Mouse (Mus musculus): Measurements from ENCODE around the gene Tram2. TPM values are rescaled to one million over a fixed set of nuclear protein-coding genes. Genes with fewer than 3 reads are reported as not detected.

Tram2 gene
- total and polyA plus RNA-seq, 3 experiments: 0.54 to 2.9 TPM; not detected in 1

DNA sequence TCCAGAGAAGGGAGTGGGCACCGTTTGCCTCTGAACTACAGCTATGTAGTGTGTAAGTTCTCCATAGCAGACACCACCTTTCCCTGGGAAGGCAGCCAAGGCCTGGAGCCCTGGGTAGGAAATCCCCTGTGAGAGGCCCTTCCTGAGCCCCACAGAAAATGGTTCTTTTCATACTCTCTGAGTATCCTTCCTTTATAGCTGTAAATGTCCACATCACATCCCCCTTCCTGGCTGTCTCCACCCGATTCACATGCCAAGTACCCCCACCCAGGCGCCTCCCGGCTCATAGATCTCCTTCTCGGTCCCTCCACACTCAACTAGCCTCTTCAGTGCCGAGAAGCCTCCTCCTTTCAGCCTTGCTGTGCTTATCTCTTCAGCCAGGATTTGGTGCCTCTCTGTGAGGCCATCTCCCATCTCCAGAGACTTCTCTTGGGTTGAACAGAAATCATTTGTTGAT, 10.7 kb upstream of the Tram2 start:
- TF ChIP-seq MYC (IDR thresholded peaks at IDR 0.05; ENCODE audit: low read depth, low read length): no peak
- no peak for TF ChIP-seq POLR2A (IDR thresholded peaks at IDR 0.05; ENCODE audit: control insufficient read depth in 1 of 2, insufficient read depth in 1 of 2, low read depth in 1 of 2, low read length in 2 of 2, poor library complexity in 1 of 2)
- no peak for TF ChIP-seq ELF1 (IDR thresholded peaks at IDR 0.05; ENCODE audit: low read depth, low read length)
- no peak for TF ChIP-seq SIN3A (IDR thresholded peaks at IDR 0.05; ENCODE audit: low read length)
- TF ChIP-seq RCOR1 (IDR thresholded peaks at IDR 0.05; ENCODE audit: low read depth, low read length): no peak
- no peak for TF ChIP-seq ZMIZ1 (IDR thresholded peaks at IDR 0.05; ENCODE audit: low read depth, low read length)
- TF ChIP-seq NRF1 (IDR thresholded peaks at IDR 0.05; ENCODE audit: insufficient read depth, low read depth, low read length, poor library complexity, severe bottlenecking): no peak
- no peak for TF ChIP-seq GATA1 (IDR thresholded peaks at IDR 0.05; ENCODE audit: low read depth, low read length)
- TF ChIP-seq UBTF (IDR thresholded peaks at IDR 0.05; ENCODE audit: borderline replicate concordance, insufficient read depth, low read depth, low read length): no peak
- TF ChIP-seq KAT2A (conservative IDR thresholded peaks at IDR 0.05; ENCODE audit: low read depth, low read length): no peak
- no peak for TF ChIP-seq ZC3H11A (IDR thresholded peaks at IDR 0.05; ENCODE audit: low read depth, low read length)
- no peak for TF ChIP-seq TBP (IDR thresholded peaks at IDR 0.05; ENCODE audit: low read depth, low read length)
- no peak for TF ChIP-seq MXI1 (IDR thresholded peaks at IDR 0.05; ENCODE audit: low read depth, low read length)
- TF ChIP-seq HCFC1 (IDR thresholded peaks at IDR 0.05; ENCODE audit: low read depth, low read length): no peak
- no peaks in the 10 kb centered on the region; a peak in 2 of 4 replicates for H3K4me1 ChIP-seq (ENCODE audit: control insufficient read depth in 1 of 2, insufficient read depth in 2 of 2, low read length in 2 of 2)
- no peak for DNase-seq (ENCODE audit: low read depth, low spot score)
- H3K27me3 ChIP-seq (ENCODE audit: control insufficient read depth in 1 of 2, insufficient read depth in 2 of 2, low read length in 2 of 2): no peaks in the 10 kb centered on the region
- no peaks in the 10 kb centered on the region for H3K36me3 ChIP-seq (ENCODE audit: control insufficient read depth in 1 of 2, insufficient read depth in 2 of 2, low read length in 2 of 2)
- no peak overlapping the region for H3K27ac ChIP-seq (ENCODE audit: control insufficient read depth, low read depth, low read length)
- H3K9me3 ChIP-seq (replicated peaks; ENCODE audit: insufficient read depth, low read length): no peaks in the 10 kb centered on the region
- no peak overlapping the region for H3K4me3 ChIP-seq (ENCODE audit: control insufficient read depth in 1 of 2, insufficient read depth in 1 of 2, low read depth in 2 of 2, low read length in 2 of 2)
- H3K9ac ChIP-seq (ENCODE audit: control insufficient read depth, low read depth, low read length, poor library complexity, severe bottlenecking): no peak overlapping the region
- no peaks in the 10 kb centered on the region for H3K79me2 ChIP-seq (ENCODE audit: control insufficient read depth, insufficient read depth, low read length, poor library complexity)

DNA sequence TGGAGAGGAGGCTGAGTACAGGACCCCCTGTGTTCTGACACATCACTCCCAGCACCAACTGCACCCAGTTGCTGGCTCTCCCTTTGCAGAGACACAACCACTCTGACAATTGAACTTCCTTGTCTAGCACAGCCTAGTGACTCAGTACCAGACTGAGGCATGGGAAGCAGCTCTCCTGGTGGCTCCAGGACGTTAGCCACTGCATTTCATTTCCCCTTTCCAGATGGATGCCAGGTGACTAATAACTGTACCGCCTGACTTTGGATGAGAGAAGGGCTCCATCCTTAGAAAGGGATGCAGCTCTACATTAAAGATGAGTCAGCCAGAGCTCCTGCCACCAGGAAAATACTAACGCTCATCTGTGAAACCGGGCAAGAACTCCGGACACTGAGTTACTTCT, 7.3 kb upstream of the Tram2 start:
- no peak overlapping the region for H3K4me3 ChIP-seq (ENCODE audit: control insufficient read depth in 1 of 2, insufficient read depth in 1 of 2, low read depth in 2 of 2, low read length in 2 of 2)
- H3K9ac ChIP-seq (ENCODE audit: control insufficient read depth, low read depth, low read length, poor library complexity, severe bottlenecking): no peak overlapping the region
- no peaks in the 10 kb centered on the region for H3K79me2 ChIP-seq (ENCODE audit: control insufficient read depth, insufficient read depth, low read length, poor library complexity)

More for the DNA sequence above, 7.3 kb upstream of the Tram2 start:
- 0 out of 4 replicates have a peak, but pooled peaks cover 0 to 1% of the 10 kb centered on the region in 2 experiments for H3K27me3 ChIP-seq (ENCODE audit: control insufficient read depth in 1 of 2, insufficient read depth in 2 of 2, low read length in 2 of 2)
- H3K27ac ChIP-seq (ENCODE audit: control insufficient read depth, low read depth, low read length): no peak overlapping the region
- H3K4me1 ChIP-seq (ENCODE audit: control insufficient read depth in 1 of 2, insufficient read depth in 2 of 2, low read length in 2 of 2): no peaks in the 10 kb centered on the region; a peak in 2 of 4 replicates
- no peaks in the 10 kb centered on the region for H3K36me3 ChIP-seq (ENCODE audit: control insufficient read depth in 1 of 2, insufficient read depth in 2 of 2, low read length in 2 of 2)
- H3K9me3 ChIP-seq (replicated peaks; ENCODE audit: insufficient read depth, low read length): no peaks in the 10 kb centered on the region
- DNase-seq (ENCODE audit: low read depth, low spot score): no peak
- TF ChIP-seq TCF12 (IDR thresholded peaks at IDR 0.05; ENCODE audit: low read depth, low read length): no peak
- no peak for TF ChIP-seq SMC3 (IDR thresholded peaks at IDR 0.05; ENCODE audit: low read depth, low read length)
- no peak for TF ChIP-seq RCOR1 (IDR thresholded peaks at IDR 0.05; ENCODE audit: low read depth, low read length)
- no peak for TF ChIP-seq ZNF384 (IDR thresholded peaks at IDR 0.05; ENCODE audit: low read depth, low read length)
- no peak for TF ChIP-seq EP300 (IDR thresholded peaks at IDR 0.05; ENCODE audit: low read depth in 1 of 2, low read length in 2 of 2)
- TF ChIP-seq ZKSCAN1 (IDR thresholded peaks at IDR 0.05; ENCODE audit: low read depth, low read length): no peak
- TF ChIP-seq RAD21 (IDR thresholded peaks at IDR 0.05; ENCODE audit: low read depth, low read length): no peak
- TF ChIP-seq GABPA (IDR thresholded peaks at IDR 0.05; ENCODE audit: low read depth, low read length): no peak
- TF ChIP-seq E2F4 (IDR thresholded peaks at IDR 0.05; ENCODE audit: borderline replicate concordance, low read depth, low read length): no peak
- TF ChIP-seq TBP (IDR thresholded peaks at IDR 0.05; ENCODE audit: low read depth, low read length): no peak
- no peak for TF ChIP-seq NRF1 (IDR thresholded peaks at IDR 0.05; ENCODE audit: insufficient read depth, low read depth, low read length, poor library complexity, severe bottlenecking)
- TF ChIP-seq MYC (IDR thresholded peaks at IDR 0.05; ENCODE audit: low read depth, low read length): no peak

All from MEL (cell line).